Mouse (Mus musculus): ENCODE results near the gene Ttc28. TPM values are rescaled to one million over a fixed set of nuclear protein-coding genes. Genes with fewer than 3 reads are reported as not detected.

The Ttc28 gene
- polyA plus RNA-seq, 1 experiment from 2014 or later = 2.9 TPM

DNA sequence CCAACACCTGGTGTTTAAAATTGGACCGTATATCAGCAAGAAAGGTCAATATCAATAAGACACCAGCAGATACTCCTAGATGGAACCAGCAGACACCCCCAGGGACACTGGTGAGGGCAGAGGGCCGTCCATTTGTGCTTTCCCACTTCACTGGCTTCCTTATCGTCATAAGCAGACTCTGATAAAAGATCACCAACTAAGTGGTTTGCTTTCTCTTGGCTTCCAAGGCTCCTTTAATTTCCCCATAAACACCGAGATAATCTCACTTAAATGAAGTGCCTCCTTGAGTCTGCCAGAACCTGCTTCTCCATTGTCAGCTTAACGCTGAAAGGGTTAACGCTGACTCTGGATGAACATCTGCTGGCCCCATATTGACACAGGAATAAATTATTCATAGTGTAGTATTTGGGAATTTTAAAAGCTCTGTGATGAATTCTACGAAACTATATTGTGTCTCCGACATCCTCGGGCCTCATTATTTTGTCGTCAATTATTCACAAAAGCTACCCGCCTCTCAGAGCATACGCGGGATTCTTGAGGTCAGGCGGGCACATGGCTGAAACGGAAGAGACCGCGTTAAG is 175.3 kb downstream of the Ttc28 start:
- H3K4me1 ChIP-seq (replicated peaks; ENCODE audit: control insufficient read depth, insufficient read depth, low read length) = peaks cover 12% of the 10 kb centered on the region; the same call in 1 of the 2 replicates
- no peaks in the 10 kb centered on the region for H3K36me3 ChIP-seq (ENCODE audit: control insufficient read depth, insufficient read depth)
- H3K4me3 ChIP-seq (ENCODE audit: low read depth, low read length) = no peak overlapping the region
- no peak for ATAC-seq
- H3K27me3 ChIP-seq (replicated peaks; ENCODE audit: control insufficient read depth, insufficient read depth, low read length) = no peaks in the 10 kb centered on the region
- H3K9me3 ChIP-seq (ENCODE audit: control insufficient read depth) = no peaks in the 10 kb centered on the region
- H3K4me2 ChIP-seq (replicated peaks; ENCODE audit: low read depth) = peak overlapping the region; percentile 35; the same call in 1 of the 2 replicates
- no peak overlapping the region for H3K27ac ChIP-seq (ENCODE audit: low read depth, low read length)
- WGBS = 48% methylated on average over 17 of the region's 17 CpGs
- TF ChIP-seq CTCF (IDR thresholded peaks at IDR 0.05; ENCODE audit: low read depth) = no peak
- H3K9ac ChIP-seq (ENCODE audit: low read depth, low read length) = no peak overlapping the region

DNA sequence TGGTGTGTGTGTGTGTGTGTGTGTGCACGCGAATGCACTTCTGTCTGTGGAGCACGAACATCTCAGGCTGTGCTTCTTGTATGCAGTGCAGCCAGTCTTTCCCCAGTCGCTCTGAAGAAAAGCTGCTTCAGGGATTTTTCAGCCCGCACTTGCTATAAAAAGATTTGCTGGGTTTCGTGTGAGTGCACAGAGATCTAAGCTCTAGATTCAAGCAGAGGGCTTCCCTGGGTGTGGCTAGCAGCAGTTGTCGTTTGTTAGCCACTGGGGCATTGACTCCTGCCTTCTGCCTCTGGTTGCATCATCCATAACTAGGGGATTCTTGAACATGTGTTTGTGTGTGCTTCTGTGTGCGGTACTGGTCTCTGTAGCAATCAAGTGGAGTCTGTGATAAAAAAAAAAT is 175.9 kb downstream of the Ttc28 start:
- H3K27ac ChIP-seq (ENCODE audit: low read depth, low read length) = no peak overlapping the region
- peaks cover 12% of the 10 kb centered on the region; the same call in 1 of the 2 replicates for H3K4me1 ChIP-seq (replicated peaks; ENCODE audit: control insufficient read depth, insufficient read depth, low read length)
- no peaks in the 10 kb centered on the region for H3K36me3 ChIP-seq (ENCODE audit: control insufficient read depth, insufficient read depth)
- 47% methylated on average over 8 of the region's 8 CpGs for WGBS
- ATAC-seq = no peak
- no peaks in the 10 kb centered on the region for H3K9me3 ChIP-seq (ENCODE audit: control insufficient read depth)
- no peak overlapping the region for H3K9ac ChIP-seq (ENCODE audit: low read depth, low read length)
- TF ChIP-seq CTCF (IDR thresholded peaks at IDR 0.05; ENCODE audit: low read depth) = no peak
- no peak overlapping the region for H3K4me3 ChIP-seq (ENCODE audit: low read depth, low read length)
- H3K27me3 ChIP-seq (replicated peaks; ENCODE audit: control insufficient read depth, insufficient read depth, low read length) = no peaks in the 10 kb centered on the region
- peak overlapping the region; percentile 35 for H3K4me2 ChIP-seq (replicated peaks; ENCODE audit: low read depth)

DNA sequence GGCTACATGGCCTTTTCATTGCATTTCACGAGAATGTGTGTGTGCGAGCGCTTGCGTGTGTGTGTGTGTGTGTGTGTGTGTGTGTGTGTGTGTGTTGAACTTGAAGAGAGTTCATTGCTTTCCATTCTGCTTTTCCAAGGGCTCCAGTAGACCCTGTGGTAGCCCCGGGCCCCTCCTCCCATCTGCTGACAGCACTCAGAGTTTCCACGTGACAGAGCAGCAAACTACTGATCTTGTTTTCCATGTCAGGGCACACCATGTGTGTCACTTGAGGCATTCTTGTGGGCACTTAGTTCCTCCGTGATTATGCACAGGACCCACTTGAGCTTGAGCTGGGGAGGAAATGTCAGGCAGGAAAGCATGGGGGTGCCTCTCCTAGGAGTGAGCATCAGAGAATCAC is 177.5 kb downstream of the Ttc28 start:
- no peak for TF ChIP-seq CTCF (IDR thresholded peaks at IDR 0.05; ENCODE audit: low read depth)
- 78% methylated on average over 7 of the region's 7 CpGs for WGBS
- peaks cover 12% of the 10 kb centered on the region; the same call in 1 of the 2 replicates for H3K4me1 ChIP-seq (replicated peaks; ENCODE audit: control insufficient read depth, insufficient read depth, low read length)

DNA sequence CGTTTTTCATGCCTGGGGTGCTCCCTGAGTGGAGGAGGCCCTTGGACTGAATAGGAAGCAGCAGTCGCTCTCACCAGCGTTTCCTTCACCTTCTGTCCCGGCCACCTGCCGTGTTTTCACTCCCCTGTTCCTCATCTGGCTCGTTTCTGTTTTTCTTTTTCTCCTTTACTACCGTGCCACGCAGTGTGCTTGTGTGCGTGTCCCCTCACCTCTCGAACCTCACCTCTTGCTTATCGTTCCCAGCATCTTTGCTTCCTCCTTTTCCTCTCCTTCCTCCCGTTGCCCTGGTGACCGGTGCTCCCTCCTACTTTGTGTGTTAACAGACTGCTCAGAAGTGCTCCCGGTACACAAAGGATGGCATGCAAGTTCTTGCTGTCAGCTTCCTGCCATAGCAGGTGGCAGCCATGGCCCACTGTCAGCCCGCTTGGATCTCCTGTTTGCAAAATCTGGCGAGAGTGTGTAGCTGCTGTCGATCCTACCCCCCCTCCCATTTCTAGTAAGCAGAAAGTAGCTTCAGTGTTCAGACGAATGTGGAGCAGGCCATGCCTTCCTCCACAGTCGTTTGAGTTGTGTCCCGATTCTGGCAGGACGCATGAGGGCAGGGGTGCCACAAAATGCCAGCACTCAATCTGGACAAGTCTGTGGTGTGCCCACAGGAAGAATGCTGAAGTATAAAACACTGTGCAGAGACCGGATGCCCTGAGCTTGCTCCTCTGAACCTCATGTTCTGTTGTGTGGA is 179.0 kb downstream of the Ttc28 start:
- no peak for TF ChIP-seq CTCF (IDR thresholded peaks at IDR 0.05; ENCODE audit: low read depth)
- H3K27me3 ChIP-seq (replicated peaks; ENCODE audit: control insufficient read depth, insufficient read depth, low read length) = no peaks in the 10 kb centered on the region
- no peaks in the 10 kb centered on the region for H3K36me3 ChIP-seq (ENCODE audit: control insufficient read depth, insufficient read depth)
- no peaks in the 10 kb centered on the region for H3K9me3 ChIP-seq (ENCODE audit: control insufficient read depth)
- no peak overlapping the region for H3K4me3 ChIP-seq (ENCODE audit: low read depth, low read length)
- 71% methylated on average over 22 of the region's 22 CpGs for WGBS
- no peak for ATAC-seq
- no peak overlapping the region for H3K27ac ChIP-seq (ENCODE audit: low read depth, low read length)
- no peak overlapping the region for H3K4me2 ChIP-seq (replicated peaks; ENCODE audit: low read depth)
- H3K9ac ChIP-seq (ENCODE audit: low read depth, low read length) = no peak overlapping the region
- peaks cover 12% of the 10 kb centered on the region; the same call in 1 of the 2 replicates for H3K4me1 ChIP-seq (replicated peaks; ENCODE audit: control insufficient read depth, insufficient read depth, low read length)

More for the DNA sequence above, 177.5 kb downstream of the Ttc28 start:
- Histone ChIP-seq H3K9ac (ENCODE audit: low read depth, low read length) (no peak overlapping the region), H3K36me3 (ENCODE audit: control insufficient read depth, insufficient read depth) (no peaks in the 10 kb centered on the region), H3K9me3 (ENCODE audit: control insufficient read depth) (no peaks in the 10 kb centered on the region), H3K27me3 (replicated peaks; ENCODE audit: control insufficient read depth, insufficient read depth, low read length) (no peaks in the 10 kb centered on the region), H3K27ac (ENCODE audit: low read depth, low read length) (no peak overlapping the region), H3K4me3 (ENCODE audit: low read depth, low read length) (no peak overlapping the region), H3K4me2 (replicated peaks; ENCODE audit: low read depth) (no peak overlapping the region)
- ATAC-seq = no peak

DNA sequence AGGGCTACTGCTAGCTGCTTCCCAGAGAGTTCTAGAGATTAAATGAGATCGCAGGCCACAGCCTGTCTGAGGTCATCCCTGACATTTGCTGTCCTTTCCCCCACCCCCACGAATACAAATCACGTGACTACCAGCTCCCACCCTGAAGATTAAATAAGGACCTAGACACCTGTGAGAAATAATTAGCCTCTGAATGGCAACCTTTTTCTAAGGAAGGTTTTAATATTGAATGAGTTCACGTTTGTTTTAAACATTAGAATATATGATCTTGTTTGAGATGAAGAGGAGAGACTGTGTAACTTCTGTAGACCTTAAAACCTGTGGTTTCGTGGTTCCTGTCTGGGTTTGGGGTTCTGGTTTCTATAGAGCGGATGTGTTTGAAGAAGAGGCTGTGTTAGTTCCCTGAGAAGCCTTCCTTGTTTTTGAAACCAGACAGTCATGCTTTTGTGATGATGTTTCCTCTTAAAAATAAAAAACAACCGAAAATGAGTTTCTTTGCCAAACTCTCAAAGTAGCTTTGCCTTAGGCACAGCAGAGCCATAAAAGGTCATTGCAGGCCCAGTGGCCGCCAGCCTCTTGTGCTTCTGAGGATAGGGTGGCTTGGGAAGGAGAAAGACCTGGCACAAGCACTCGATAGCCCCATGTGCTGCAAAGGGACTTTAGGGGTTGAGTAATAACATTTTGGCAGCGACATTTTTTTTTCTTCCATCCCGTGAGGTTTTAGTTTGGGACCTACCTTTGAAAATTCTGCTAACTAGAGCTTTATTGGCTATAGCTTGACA is 179.7 kb downstream of the Ttc28 start:
- no peak overlapping the region for H3K27ac ChIP-seq (ENCODE audit: low read depth, low read length)
- no peak for TF ChIP-seq CTCF (IDR thresholded peaks at IDR 0.05; ENCODE audit: low read depth)
- no peak for ATAC-seq
- H3K9ac ChIP-seq (ENCODE audit: low read depth, low read length) = no peak overlapping the region
- H3K4me1 ChIP-seq (replicated peaks; ENCODE audit: control insufficient read depth, insufficient read depth, low read length) = peaks cover 11% of the 10 kb centered on the region; the same call in 1 of the 2 replicates
- H3K27me3 ChIP-seq (replicated peaks; ENCODE audit: control insufficient read depth, insufficient read depth, low read length) = no peaks in the 10 kb centered on the region
- no peaks in the 10 kb centered on the region for H3K9me3 ChIP-seq (ENCODE audit: control insufficient read depth)
- no peak overlapping the region for H3K4me2 ChIP-seq (replicated peaks; ENCODE audit: low read depth)
- no peaks in the 10 kb centered on the region for H3K36me3 ChIP-seq (ENCODE audit: control insufficient read depth, insufficient read depth)
- no peak overlapping the region for H3K4me3 ChIP-seq (ENCODE audit: low read depth, low read length)
- WGBS = 70% methylated on average over 11 of the region's 11 CpGs

DNA sequence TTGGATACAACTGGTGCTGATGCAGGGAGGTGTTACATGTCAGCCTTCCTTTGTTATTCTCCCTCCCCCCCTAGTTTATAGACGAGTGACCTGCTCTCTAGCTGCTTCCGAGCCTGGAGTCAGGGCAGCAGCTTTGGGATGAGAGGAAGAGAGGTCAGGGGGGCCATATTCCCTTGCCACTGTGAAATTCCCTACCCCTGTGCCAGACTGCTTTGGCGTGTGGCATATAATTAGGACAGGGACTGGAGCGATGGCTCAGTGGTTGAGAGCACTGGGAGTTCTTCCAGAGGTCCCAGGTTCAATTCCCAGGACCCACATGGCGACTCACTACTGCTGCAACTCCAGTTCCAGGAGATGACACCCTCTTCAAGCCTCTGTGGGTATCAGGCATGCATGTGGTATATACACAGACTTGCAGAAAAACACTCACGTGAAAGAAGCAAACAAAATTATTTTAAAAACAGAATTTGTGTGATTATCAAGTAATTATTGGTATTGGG is 180.7 kb downstream of the Ttc28 start:
- ATAC-seq = no peak
- WGBS = 77% methylated on average over 6 of the region's 6 CpGs
- H3K4me1 ChIP-seq (replicated peaks; ENCODE audit: control insufficient read depth, insufficient read depth, low read length) = 0 out of 2 replicates have a peak, but pooled peaks cover 2% of the 10 kb centered on the region

More for the DNA sequence above, 180.7 kb downstream of the Ttc28 start:
- no peaks in the 10 kb centered on the region for H3K27me3 ChIP-seq (replicated peaks; ENCODE audit: control insufficient read depth, insufficient read depth, low read length)
- no peak overlapping the region for H3K4me3 ChIP-seq (ENCODE audit: low read depth, low read length)
- no peak overlapping the region for H3K27ac ChIP-seq (ENCODE audit: low read depth, low read length)
- no peaks in the 10 kb centered on the region for H3K36me3 ChIP-seq (ENCODE audit: control insufficient read depth, insufficient read depth)
- no peak for TF ChIP-seq CTCF (IDR thresholded peaks at IDR 0.05; ENCODE audit: low read depth)
- H3K4me2 ChIP-seq (replicated peaks; ENCODE audit: low read depth) = no peak overlapping the region
- no peaks in the 10 kb centered on the region for H3K9me3 ChIP-seq (ENCODE audit: control insufficient read depth)
- no peak overlapping the region for H3K9ac ChIP-seq (ENCODE audit: low read depth, low read length)

All from intestine, postnatal 0 days (tissue).